Mouse (Mus musculus): ENCODE results near the gene Pomc.
"Not testable (repeated sequence)": the region's sequence is repeated elsewhere in the genome, so short reads cannot be mapped to it uniquely, and the experiment has no call there.

Gene Pomc

DNA sequence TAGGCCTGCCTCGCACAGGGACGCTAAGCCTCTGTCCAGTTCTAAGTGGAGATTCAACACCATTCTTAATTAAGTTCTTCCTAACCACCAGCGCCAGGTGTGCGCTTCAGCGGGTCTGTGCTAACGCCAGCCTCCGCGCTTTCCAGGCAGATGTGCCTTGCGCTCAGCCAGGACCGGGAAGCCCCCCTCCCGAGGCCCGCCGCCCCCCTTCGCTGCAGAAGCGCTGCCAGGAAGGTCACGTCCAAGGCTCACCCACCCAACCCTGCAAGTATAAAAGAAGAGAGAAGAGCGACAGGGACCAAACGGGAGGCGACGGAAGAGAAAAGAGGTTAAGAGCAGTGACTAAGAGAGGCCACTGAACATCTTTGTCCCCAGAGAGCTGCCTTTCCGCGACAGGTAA, at the start of gene Pomc:
TSS of gene Pomc (plus strand) at position 301 of the 400 bp plus-strand sequence.
- DNase-seq, result no peak

DNA sequence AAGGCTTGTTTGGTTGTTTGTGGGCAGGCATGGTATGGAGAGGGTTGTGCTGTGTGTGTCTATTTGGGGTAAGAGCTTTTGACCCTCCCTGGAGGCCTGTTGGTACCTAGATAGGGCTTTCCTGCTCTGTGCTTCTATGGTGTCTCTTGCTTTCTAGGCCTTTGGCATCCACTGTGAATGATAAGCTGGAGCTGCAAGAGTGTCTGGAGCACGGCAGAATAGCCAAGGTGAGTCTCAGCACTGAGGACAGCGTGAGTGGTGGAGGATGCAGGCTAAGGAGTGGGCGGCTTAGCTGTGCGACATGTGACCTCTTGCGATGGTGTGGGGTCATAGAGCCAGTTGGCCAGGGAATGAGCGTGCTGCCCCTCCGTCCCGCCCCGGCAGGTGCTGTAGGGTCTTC, 49.3 kb upstream of the Pomc start:
- no peak for DNase-seq

DNA sequence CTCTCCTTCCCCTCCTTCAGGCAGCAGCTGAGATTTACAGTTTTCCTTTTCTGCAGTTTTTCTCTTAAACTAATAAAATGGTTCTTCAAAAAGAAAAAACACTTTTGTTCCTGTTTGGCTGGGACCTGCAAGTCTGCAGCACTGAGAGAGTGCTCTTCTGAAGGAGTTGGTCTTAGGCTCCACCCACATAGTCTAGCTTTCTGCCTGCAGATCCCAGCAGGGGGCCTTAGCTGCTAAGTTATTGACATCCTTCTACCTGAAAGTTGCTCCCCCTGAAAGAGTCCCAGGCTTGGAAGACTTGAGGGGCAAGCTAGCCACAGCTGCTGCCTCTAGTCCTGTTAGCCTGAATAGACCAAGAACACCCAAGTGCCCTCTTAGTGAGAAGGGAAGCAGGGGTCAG, 48.4 kb upstream of the Pomc start:
- DNase-seq, result no peak

DNA sequence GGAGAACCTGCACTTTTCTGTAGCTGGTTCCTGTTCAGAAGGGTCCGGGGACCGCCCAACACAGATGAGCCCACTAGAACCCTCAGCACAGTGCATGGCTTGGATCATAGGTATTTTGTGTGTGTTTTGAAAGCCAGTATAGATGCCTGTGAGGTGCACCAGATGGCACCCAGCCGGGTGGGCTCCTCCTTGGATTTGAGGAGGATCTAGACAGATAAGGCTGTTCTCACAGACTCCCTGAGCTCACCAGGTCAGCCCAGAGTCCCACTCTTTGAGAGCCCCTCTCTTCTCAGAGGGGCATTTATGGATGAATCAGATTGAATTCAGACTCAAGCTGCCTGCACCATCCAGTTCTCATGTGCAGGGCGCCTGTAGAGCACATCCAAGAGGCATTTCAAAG, 47.7 kb upstream of the Pomc start:
- no peak for DNase-seq

DNA sequence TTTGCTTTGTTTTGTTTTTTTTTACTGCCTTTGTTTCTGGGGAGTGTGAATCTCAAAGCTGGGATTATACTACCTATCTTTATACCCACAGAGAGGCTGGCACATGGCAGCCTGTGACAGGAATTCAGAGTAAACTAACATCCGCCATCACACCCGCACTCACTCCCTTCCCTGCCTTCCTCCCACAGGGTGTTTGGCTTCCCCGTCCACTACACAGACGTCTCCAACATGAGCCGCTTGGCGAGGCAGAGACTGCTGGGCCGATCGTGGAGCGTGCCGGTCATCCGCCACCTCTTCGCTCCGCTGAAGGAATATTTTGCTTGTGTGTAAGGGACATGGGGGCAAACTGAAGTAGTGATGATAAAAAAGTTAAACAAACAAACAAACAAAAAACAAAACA, 47.3 kb upstream of the Pomc start:
- DNase-seq, result no peak

DNA sequence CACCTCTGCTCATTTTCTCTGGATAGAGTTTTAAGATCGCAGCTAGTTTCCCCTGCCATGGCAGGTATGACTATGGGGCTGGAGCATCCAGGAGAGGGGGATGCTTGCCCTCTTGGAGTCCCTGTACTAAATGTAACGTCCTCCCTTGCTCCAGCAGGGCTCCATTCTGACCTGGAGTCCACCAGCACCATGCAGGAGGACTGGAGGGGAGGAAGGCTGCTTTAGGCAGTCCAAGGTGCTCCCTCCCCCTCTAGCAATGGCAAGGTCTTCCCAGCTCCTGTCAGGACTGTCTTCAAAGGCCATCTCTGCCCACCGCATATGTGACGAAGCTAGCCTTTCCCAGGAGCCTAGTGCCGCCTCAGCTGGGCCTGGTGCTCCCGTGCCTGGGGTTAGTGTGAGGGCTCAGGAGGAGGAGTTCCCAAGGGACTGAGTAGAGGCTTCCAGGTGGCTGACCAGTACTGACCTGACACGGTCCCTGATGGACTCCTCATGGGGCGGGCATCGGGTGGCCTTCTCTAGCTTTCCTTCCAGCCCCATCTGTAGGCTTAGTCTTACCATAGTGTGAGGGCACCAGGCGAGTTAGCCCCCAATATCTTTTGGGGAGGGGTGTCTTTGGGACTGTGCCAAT, 44.2 kb upstream of the Pomc start:
- DNase-seq, result no peak

DNA sequence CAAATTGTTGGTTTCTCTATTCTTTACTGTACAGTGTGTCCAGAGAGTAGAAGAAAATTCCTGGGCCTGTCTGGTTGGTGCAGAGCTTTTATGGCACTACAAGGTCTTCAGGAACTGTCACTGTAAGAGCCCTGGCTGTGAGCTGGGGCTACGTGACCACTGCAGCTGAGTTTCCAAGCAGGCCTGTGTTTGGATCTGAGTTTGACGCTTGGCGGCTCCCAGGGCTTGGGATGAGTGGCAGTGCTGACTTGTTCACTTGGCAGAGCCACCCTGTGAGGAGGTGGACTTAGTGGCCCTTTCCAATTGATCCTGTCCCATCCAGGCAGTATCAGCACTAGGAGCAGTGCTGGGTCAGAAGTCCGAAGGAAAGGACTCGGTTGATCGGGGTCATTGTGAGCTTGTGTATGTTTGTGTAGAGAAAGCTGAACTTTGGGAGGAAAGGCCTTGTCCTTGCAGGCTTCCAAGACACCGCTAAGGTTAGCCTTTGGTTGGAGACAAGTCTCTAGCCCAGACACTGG, 42.9 kb upstream of the Pomc start:
- DNase-seq, result no peak

DNA sequence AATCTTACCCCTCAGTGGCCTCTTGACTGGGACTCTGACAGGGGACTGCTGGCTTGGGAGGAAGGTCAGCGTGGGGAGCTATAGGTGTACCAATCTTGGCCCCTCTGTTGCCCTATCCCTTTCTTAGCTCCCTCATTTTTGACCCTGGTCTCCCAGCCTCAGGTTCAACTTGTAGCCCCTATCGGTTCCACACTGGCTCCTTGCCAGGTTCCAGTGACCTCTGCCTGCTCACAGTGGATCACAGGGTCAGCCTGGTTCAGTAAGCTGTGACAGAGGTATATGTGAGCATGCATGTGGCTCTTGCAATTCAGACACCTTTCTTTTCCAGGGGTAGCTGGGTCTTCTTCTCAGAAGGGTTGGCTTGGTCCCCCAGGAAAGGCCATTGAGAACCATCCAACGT, 38.9 kb upstream of the Pomc start:
- no peak for DNase-seq

DNA sequence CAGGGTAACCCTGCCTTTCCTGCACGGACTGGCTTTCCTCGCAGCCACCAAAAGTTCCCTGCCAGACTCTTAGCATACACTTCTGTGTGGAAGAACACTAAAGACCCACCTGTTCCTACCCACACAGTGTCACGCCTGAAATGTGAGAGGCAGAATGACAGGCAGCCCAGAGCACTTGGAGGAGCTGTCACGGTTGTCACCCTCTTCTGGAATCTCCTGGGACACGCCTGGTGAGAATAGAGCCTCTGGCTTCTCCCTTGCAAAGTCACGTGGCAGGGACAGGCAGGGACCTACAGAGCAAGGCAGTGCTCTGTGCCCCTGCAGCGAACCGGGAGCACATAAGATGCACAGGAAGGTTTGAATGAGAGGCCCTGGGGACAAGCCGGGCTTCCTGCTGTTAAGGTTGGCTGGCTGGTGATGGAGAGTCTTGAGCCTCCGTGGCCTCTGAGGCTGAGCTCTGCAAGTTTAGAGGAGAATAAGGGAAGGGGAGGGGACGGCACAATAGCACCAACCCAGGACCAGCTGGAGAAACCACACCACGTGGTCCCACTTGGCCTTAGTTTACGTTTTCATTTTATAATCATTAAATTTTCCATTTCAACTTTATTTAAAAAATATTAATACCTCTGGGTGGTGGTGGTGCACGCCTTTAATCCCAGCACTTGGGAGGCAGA, 36.9 kb upstream of the Pomc start:
- DNase-seq, result peak; percentile 26

DNA sequence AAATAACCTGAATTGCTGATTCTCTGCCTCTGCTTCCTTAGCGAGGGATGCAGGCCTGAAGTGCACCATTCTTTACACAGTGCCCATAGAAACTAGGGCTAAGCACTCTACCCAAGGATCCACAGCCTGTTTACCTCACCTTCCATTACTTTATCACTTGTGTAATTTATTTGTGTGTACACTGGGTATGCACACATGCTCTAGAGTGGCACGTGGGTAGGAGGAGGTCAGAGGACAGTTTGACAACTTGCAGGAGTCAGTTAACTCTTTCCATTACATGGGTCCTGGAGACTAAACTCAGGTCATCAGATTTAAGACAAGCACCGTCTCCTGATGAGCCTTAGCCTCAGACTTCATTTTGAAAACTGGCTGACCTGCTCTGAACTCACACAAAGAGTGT, 36.2 kb upstream of the Pomc start:
- no peak for DNase-seq

DNA sequence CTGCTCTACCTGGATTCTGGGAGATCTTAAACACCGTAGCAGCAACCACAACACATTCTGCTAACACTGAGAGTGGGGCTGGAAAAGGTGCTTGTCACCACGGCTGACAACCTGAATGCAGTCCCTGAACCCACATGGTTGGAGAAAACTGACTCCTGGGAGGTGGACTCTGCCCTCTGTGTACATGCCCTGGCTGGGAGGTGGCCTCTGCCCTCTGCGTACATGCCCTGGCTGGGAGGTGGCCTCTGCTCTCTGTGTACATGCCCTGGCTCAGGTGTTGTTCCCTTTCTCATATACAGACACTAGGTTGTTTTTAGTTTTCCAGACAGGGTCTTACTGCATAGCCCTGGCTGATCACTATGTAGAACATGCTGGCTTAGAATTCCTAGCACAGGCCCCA, 35.3 kb upstream of the Pomc start:
- DNase-seq, result no peak

DNA sequence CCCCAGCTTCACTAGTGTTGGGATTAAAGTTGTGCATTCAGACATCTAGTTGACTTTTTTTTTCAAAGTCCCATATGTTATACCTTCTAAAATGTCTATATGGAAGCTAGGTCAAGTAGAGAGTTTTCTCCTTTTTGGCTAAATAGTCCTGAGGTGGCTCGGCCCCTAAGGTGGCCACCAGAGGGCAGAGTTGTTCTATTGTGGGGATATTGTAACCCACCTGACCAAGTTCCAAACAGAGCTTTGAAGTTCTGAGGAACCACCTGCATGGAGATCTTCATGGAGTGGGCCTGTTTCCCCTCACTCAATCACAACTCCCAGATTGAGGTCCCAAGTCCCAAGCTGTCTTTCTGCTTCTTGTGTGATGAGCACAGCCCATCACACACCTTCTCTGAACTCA, 28.6 kb upstream of the Pomc start:
- peak; percentile 82 for DNase-seq

DNA sequence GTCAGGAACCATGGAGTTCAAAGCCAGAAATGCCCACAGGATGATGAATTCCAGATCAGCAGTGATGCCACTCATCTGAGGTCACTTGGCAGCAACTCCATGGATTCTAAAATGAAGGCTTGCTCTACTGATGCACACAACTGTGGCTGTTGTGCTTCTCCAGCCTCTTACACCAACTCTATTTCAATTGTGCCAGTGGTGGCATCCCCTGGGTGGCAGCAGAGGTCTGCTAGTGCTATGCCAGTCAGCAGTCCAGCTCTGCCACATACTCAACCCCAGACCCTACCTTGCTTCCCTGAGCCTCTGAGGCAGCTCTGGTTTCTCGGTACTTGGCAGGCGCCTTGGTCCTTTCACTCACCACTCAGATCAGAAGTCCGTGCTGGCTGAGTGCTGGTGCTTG, 25.9 kb upstream of the Pomc start:
- no peak for DNase-seq

DNA sequence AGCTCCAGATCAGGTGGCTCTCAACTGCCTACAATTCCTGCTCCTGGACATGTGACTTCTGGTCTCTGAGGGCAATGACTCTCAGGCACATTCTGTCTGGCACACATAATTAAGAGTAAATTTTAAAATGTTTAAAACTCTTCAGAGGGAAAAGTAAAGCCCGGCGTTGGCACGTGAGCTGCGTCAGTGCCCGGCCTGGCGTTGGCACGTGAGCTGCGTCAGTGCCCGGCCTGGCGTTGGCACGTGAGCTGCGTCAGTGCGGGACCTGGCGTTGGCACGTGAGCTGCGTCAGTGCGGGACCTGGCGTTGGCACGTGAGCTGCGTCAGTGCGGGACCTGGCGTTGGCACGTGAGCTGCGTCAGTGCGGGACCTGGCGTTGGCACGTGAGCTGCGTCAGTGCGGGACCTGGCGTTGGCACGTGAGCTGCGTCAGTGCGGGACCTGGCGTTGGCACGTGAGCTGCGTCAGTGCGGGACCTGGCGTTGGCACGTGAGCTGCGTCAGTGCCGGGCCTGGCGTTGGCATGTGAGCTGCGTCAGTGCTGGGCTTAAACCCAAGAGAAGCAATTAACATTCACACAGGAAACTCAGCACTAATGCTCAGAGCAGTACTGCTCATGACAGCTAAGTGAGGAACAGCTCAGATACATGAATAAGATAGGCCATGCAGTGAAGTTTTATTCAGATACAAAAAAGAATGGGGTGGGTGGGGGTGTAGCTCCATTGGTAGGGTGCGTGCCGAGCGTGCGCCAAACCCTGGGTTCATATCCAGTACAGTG, 24.5 kb upstream of the Pomc start:
- DNase-seq, result not testable (repeated sequence)

DNA sequence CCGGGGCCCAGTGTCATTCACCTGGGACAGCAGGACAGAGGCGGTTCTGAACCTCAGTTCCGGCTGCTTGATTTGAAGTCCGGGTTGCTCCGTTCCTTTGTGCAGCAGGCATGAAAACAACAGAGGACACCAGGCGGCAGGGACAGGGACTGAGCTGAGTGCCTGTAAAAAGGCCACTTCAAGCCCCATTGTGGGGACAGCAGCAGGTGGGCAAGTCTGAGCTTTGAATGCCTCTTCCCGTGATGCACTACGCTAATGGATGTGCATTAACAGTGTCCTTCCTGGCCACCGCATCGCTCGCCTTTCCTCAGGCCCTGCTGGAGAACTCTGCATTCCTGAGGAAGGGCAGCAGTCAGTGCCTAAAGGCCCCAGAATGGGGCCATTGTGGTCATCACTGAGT, 12.7 kb upstream of the Pomc start:
- peak; percentile 32 for DNase-seq

DNA sequence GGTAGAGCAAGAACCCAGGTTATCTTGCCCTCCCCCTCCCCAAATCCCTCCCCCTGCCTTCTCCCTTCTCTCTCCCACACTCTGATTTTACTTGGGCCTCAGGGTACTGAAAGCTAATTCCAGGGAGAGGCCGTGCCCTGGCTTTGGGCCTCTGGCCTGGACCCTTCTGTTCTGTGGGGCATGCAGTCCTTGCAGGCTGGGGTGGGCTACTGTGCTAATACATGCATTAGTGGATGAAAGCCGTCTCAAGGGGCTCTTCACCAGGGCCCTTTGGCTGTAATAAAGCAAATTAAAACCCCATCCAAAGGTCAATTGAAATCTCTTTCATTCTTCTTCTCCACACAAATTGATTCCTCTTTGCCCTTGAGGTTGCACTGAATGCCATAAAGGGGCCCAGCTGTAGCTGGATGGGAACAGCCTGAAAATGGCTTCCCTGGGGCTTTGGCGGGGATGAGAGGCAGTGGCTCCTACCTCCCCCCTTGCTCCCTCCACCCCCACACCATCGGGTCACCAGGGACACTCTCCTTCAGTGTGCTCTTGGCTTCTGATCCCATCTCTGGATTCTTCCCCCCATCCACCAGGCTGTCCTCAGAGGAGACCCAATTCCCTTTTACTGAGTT, 10.2 kb upstream of the Pomc start:
- no peak for DNase-seq

DNA sequence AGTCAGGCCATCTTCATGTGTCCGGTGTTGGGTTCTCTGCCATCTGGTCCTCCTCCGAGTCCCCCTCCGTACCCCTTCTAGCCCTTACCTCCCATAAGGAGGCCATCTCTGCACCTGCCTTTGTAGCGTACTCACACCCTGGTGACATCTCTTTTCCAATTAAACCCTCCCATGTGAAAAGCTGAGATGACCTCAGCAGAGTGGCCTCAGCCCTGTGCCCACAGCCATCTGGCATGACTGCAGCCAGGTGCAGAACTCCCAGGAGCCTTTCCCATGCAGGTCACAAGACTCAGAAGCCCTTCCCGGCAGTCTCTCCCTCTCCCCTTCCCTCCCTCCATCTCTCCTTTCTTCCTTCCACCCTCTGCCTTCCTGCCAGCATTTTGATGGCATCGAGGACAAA, 7.2 kb upstream of the Pomc start:
- DNase-seq, result no peak

DNA sequence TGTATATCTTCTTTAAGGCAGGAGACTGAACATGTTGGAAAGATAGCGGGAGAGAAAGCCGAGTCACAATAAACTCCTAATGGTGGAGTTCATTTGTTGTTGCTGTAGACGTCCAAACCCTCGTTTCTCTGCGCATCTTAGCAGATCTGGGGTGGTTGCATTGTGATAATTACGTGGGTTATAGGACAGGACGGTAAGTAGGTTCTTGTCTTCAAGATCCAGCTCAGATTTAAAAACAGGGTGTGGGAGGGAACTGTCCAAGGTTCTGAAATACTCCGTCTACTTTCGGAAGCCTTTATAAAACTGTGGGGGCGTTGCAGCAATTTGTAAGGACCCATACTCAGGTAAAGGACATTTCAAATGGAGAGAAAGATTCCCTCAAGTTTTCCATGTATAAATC, 620 bp downstream of the Pomc start:
- DNase-seq, result peak; percentile 76

DNA sequence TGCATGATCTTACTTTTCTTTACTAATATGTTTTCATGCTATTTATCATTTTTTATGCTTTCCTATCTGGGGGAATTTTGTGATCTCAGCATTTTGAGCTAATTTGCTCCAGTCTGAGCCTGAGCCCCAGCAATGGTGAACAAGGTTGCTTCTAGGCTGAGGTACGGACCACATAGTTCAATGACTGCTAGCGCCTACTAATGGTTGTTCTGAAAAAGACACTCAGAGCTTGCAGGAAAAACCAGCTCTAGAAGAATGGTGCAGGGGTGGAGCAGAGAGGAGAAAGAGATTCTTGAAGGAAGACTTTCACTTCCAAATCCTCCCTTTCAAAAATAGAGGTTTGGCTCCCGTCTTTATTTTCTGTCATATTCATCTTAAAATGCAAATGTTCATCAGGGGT, 1.6 kb downstream of the Pomc start:
- peak; percentile 52 for DNase-seq

DNA sequence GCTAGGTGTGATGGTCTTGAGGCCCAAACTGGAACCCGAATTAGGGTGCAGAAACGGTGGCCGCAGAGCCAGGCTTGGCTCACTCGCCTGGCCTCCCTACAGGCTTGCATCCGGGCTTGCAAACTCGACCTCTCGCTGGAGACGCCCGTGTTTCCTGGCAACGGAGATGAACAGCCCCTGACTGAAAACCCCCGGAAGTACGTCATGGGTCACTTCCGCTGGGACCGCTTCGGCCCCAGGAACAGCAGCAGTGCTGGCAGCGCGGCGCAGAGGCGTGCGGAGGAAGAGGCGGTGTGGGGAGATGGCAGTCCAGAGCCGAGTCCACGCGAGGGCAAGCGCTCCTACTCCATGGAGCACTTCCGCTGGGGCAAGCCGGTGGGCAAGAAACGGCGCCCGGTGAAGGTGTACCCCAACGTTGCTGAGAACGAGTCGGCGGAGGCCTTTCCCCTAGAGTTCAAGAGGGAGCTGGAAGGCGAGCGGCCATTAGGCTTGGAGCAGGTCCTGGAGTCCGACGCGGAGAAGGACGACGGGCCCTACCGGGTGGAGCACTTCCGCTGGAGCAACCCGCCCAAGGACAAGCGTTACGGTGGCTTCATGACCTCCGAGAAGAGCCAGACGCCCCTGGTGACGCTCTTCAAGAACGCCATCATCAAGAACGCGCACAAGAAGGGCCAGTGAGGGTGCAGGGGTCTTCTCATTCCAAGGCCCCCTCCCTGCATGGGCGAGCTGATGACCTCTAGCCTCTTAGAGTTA, 5.2 kb downstream of the Pomc start:
- peak; percentile 96 for DNase-seq

DNA sequence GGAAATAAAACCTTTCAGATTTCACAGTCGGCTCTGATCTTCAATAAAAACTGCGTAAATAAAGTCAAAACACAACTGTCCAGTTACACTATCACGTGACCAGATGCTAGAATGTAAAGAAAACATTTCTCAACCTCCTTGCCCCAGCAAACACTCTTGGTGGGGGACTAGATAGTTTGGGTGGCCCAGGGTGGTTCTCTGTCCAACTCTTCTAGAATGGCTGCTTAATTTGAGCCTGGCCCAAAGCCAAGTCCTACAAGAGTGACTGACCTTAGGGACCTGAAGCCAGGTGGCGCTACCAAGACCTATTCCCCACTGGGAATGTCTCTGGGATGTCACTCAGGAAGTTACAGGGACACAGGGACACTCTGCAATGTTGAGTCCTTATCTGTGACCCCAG, 5.8 kb downstream of the Pomc start:
- DNase-seq, result no peak

DNA sequence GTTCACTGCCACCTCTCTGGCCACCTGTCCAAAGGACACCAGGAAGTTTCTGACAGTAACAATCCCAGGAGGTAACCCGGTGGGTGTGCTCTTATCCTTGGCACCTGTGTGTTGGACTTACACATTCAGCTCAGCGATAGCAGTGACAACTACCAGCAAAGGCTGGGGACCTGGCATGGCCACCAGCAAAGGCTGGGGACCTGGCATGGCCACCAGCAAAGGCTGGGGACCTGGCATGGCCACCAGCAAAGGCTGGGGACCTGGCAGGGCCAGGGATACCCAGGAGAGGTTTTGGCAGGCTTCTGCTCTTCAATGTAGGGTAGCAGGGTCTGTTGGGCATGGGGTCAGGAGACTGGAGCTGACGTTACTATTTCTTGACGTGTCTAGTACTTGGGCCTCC, 12.4 kb downstream of the Pomc start:
- DNase-seq, result no peak

DNA sequence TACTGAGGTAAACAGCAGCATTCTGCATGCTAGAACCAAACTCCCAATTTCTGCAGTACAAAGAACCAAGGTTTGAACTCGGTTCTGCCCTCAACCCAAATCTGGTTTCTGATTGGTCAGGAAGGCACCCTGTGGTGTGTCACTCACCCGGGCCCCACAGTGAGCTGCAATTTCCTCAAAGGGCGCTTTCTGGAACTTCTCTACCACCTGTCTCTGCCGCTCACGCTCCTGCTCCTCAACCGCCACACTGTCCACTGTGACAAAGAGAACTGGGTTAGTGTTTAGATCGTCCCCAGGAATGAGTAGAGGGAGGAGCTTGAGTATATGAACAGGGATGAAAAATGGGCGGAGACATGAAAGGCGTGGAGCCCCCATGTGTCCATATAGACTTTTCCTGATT, 13.6 kb downstream of the Pomc start:
- DNase-seq, result no peak
